Mouse (Mus musculus) neural tube, embryonic 10.5 days (tissue): ENCODE results near the gene Gm11020.
"Not testable (repeated sequence)": the region's sequence is repeated elsewhere in the genome, so short reads cannot be mapped to it uniquely, and the experiment has no call there.

ENCODE experiments used
- DNase-seq: peaks from one replicate; pipeline ENCODE4 v3.0.0-alpha.2; 2017; ENCODE audit warnings: low spot score; ENCODE audit errors: extremely low spot score

The Gm11020 gene

GRCm38 (mm10) chr8:104321267-104321666 is at the start of gene Gm11020:
Gene Gm11020, plus strand, starts transcription at chr8:104321567.
- DNase-seq = not testable (repeated sequence)

GRCm38 (mm10) chr8:104293081-104293480 is 28.3 kb upstream of the Gm11020 start, which contains the start of gene Cmtm2a:
Gene Cmtm2a, minus strand, starts transcription at chr8:104293181.
- DNase-seq = not testable (repeated sequence)

GRCm38 (mm10) chr8:104294396-104294795 is 27.0 kb upstream of the Gm11020 start:
- DNase-seq = no peak

GRCm38 (mm10) chr8:104301577-104301976 is 19.8 kb upstream of the Gm11020 start:
- DNase-seq = not testable (repeated sequence)

GRCm38 (mm10) chr8:104302536-104302935 is 18.8 kb upstream of the Gm11020 start:
- DNase-seq = not testable (repeated sequence)

- DNase-seq = no peak
Measured at GRCm38 (mm10) chr8:104304962-104305361, 16.4 kb upstream of the Gm11020 start.

- not testable (repeated sequence) for DNase-seq
Measured at GRCm38 (mm10) chr8:104308341-104308740, 13.0 kb upstream of the Gm11020 start.

GRCm38 (mm10) chr8:104309441-104310155 is 11.8 kb upstream of the Gm11020 start, which contains the start of the genes Gm45711 and Cmtm1:
Gene Gm45711, minus strand, starts transcription at chr8:104310081.
Gene Cmtm1, minus strand, starts transcription at chr8:104310145.
- not testable (repeated sequence) for DNase-seq

GRCm38 (mm10) chr8:104312023-104312422 is 9.3 kb upstream of the Gm11020 start:
- DNase-seq = not testable (repeated sequence)

- no peak for DNase-seq
Measured at GRCm38 (mm10) chr8:104313311-104313710, 8.1 kb upstream of the Gm11020 start.

GRCm38 (mm10) chr8:104321930-104322329 is 563 bp downstream of the Gm11020 start, which contains the start of gene Cmtm2b:
Gene Cmtm2b, plus strand, starts transcription at chr8:104322230.
- not testable (repeated sequence) for DNase-seq

GRCm38 (mm10) chr8:104332665-104333631 is 11.6 kb downstream of the Gm11020 start:
- DNase-seq = no peak

GRCm38 (mm10) chr8:104333786-104334185 is 12.4 kb downstream of the Gm11020 start:
- no peak for DNase-seq

GRCm38 (mm10) chr8:104334196-104334595 is 12.8 kb downstream of the Gm11020 start:
- DNase-seq = no peak

GRCm38 (mm10) chr8:104336806-104337205 is 15.4 kb downstream of the Gm11020 start:
- no peak for DNase-seq

- DNase-seq = no peak
Measured at GRCm38 (mm10) chr8:104337890-104338289, 16.5 kb downstream of the Gm11020 start.

- peak; percentile 31 for DNase-seq
Measured at GRCm38 (mm10) chr8:104339229-104339982, 18.0 kb downstream of the Gm11020 start, which contains the start of gene Cmtm3. Gene Cmtm3, plus strand, starts transcription at chr8:104339410.

- no peak for DNase-seq
Measured at GRCm38 (mm10) chr8:104339983-104340232, 18.5 kb downstream of the Gm11020 start.

- DNase-seq = peak; percentile 89
Measured at GRCm38 (mm10) chr8:104340233-104341105, 19.1 kb downstream of the Gm11020 start.

GRCm38 (mm10) chr8:104341106-104341561 is 19.8 kb downstream of the Gm11020 start:
- peak; percentile 77 for DNase-seq
